Mouse (Mus musculus): ENCODE results near the gene Rab3gap2.

The Rab3gap2 gene

DNA sequence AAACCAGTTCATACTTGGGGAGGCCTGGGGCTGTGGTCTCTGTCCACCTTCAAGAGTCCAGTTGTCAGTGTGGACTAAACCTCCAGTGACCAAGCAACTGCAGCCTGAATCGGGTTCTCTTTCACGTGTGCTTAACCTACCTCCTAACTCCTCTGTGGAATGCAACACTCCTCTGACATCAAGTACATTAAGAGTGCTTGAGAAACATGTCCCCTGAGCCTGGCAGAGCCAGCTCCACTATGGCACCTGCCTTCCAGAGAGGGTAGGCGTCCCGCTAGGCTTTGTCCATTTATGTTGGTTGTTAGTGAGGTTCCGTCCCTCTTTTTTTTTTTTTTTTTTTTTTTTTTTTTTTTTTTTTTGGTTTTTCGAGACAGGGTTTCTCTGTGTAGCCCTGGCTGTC, 23.0 kb downstream of the Rab3gap2 start:
- DNase-seq (ENCODE audit: low spot score in 2 of 2), result no peak

- no peak for DNase-seq (ENCODE audit: low spot score in 2 of 2)
Observed at GRCm38 (mm10) chr1:185227766-185228165, 23.8 kb downstream of the Rab3gap2 start.

GRCm38 (mm10) chr1:185229406-185230201, 25.7 kb downstream of the Rab3gap2 start:
- DNase-seq (ENCODE audit: low spot score in 2 of 2), result no peak

DNA sequence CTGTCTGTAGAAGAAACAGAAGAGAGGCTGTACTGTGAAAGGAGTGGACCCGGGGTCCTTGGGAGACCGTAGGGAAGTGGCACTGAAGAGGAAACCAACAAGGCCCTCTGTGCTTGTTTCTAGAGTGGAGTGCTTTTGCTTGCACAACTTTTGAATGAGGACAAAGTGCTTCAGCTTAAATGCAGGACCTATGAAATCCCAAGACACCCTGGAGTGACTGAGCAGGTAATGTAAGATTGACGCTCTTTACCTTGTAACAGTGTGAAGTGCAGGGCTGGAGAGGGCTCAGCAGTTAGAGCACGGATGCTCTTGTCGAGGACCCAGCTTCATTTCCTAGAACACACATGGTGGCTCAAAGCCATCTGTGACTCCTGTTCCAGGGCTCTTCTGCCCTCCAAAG, 31.9 kb downstream of the Rab3gap2 start:
- DNase-seq (ENCODE audit: low spot score in 2 of 2), result no peak

- no peak for DNase-seq (ENCODE audit: low spot score in 2 of 2)
Observed at GRCm38 (mm10) chr1:185236530-185236929, 32.6 kb downstream of the Rab3gap2 start.

DNA sequence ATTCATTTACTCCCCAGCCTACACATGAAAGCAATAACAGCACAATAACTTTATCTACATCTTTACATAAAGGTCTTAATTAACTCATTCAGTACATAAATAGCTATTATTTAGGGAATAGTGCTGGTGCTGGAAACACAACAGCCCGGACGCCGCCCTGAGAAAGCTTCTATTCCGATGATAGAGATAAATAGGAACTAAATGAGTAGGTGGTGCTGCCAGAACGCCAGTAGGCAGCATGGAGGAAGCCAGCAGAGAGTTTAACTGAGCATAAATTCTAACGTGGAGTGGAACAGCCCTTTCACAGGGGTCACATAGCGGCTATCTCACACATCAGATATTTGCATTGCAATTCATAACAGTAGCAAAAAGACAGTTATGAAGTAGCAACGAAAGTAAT, 39.1 kb downstream of the Rab3gap2 start:
- no peak for DNase-seq (ENCODE audit: low spot score in 2 of 2)

DNA sequence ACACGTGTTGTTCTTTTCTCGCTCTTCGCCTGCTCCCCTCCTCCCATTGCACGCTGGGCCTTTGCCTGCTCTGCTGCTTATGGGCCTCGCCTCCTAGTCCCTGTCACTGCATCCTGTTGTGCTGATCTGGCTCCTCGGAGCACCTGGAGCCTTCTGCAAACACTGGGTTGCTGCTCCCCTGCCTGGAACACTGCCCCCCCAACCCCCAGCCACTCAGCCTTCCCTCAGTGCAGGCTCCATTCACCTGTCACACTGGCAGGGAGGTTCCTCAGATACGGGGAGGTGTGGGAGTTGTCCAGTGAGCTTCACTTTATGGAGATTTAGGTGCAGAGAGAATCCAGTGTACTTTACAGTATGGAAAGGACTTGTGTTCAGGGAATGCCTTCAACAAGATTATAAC, 41.5 kb downstream of the Rab3gap2 start:
- no peak for DNase-seq (ENCODE audit: low spot score in 2 of 2)

DNA sequence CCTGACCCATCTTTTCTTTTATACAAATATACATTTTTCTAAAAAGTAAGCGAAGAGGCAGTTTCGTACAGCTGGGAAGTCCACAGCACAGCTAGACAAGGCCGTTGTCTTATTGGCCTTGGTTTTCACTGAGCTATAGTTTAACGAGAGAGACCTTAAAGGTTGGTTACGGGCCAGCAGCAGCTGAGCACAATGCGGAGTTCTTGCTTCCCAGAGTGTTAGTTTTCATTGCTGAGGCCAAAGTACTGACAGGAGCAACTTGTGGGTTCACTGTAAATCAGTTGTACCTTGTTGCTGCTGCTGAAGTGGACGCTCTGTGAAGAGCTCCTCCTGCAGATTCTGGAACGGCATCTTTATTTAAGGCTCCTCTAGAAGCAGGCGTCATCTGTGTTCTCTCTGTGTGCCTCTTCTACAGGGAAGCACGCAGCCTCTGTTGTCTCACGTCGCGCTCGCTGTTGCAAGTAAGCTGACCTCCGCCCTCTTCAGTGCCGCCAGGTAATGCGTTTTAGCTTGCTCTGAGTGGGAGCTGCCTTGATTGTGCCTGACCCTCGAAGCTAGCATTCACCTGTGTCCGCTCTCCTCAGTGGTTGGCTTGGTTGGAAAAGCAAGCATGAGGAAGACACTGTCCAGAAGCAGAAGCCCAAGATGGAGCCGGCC, 43.6 kb downstream of the Rab3gap2 start:
- no peak for DNase-seq (ENCODE audit: low spot score in 2 of 2)

- no peak for DNase-seq (ENCODE audit: low spot score in 2 of 2)
Observed at GRCm38 (mm10) chr1:185248728-185249127, 44.8 kb downstream of the Rab3gap2 start.

DNA sequence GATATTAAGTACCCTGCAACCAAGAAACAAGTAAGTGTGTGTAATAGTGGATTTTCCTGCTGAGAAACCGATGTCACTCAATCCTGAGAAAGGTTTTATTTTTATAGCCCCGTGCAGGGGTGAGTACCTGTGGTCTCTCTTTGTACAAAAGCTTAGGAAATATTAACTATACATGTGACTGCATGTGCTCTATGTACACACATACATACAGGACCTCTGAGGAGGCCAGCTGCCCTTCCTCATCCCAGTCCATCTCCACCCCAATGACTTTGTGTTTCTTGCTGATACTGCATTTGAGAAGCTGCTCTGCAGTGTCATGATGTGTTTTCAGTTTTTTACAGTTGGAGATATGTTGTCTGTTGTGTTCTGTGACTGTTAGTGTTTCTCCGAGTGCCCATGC, 48.4 kb downstream of the Rab3gap2 start:
- DNase-seq (ENCODE audit: low spot score in 2 of 2), result no peak

DNA sequence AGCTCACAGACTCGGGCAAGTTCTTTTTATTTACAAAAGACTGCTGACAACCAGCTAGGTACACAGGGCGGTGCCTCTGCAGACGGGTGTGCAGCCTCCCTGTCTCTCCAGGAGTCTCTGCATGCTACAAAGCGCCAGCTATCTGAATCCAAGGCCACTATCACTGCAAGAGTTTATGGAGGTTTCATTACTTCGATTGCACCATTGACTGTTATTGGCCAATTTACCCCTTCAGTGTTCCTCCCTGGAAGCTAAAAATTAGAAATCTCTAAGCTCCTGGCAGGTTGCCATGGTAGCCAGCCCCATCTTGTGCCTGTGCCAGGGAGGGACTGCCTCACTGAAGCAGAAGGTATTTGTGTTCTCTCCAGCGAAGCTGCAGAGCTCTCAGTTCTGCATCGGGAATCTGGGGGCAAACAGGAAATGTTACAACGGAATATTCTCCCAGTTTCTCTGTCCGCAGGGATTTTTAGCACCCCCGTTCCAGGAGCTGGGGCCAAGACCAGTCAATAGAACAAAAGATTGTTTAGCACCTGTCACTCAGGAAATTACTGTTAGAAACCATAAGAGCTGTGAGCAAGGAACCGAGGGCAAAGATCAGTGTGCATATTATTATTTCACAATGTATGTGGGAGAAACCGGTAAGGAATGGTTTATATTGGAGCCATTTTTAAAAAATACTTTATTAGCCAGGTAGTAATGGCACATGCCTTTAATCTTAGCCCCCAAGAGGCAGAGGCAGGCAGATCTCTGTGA, 49.4 kb downstream of the Rab3gap2 start:
- DNase-seq (ENCODE audit: low spot score in 2 of 2), result peak; percentile 41 to 60

DNA sequence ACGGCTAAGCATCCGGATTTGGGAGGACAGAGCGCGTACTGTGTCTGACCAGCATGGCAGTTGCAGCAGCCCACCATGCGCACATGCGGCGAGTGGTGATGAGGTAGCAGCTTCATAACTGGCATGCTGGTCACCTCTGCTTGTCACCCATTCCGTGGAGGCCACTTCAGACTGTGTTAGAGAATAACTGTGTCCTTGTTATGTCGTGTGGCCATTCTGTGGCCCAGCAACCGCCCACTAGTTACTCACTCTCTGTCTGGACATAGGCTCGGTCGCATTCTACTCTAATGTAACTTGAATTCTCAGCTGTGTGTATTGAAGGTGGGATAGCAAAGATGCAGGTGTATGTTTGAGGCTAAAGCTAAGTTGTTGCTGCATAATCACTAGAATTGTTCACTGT, 51.4 kb downstream of the Rab3gap2 start:
- DNase-seq (ENCODE audit: low spot score in 2 of 2), result no peak

GRCm38 (mm10) chr1:185256753-185257152, 52.8 kb downstream of the Rab3gap2 start:
- DNase-seq (ENCODE audit: low spot score in 2 of 2), result no peak

- DNase-seq (ENCODE audit: low spot score in 2 of 2), result no peak
Observed at GRCm38 (mm10) chr1:185262565-185262964, 58.6 kb downstream of the Rab3gap2 start.

DNA sequence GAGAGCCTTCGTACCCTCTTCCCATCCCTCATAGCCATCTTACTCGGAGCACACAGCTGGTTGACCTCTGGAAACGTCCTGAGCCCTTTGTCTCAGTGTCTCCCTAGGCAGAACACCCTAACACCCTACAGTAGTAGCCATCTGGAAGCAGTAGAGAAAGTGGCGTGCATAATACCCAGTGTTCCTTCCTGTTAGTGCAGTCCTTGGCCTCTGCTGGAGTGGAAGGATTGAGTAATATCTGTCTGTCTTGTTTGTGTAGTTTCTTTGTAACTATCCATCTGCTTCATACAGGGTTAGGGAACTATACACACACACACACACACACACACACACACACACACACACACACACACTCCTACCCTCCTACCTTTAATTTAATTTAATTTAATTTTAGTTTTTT, 64.8 kb downstream of the Rab3gap2 start:
- no peak for DNase-seq (ENCODE audit: low spot score in 2 of 2)

GRCm38 (mm10) chr1:185270403-185271097, 66.6 kb downstream of the Rab3gap2 start:
- no peak for DNase-seq (ENCODE audit: low spot score in 2 of 2)

DNA sequence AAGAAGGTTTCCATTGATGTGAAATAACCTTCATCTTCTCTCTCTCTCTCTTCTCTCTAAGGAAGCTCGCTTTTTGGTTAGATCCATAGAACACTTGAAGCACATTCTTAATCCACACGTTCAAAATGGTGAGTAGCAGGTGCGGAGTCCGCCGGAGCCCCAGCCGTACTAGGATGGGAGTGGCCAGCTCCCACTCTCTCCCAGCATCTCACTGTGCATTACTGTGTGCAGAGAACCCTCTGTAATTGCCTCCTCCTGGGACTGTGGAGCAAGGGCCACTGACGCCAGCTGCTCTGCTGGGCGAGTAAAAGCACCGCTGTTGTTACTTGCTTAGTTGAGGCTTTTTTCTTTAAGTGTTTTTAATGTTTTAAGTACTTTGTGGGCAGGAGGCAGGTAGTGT, 67.5 kb downstream of the Rab3gap2 start:
- no peak for DNase-seq (ENCODE audit: low spot score in 2 of 2)

- no peak for DNase-seq (ENCODE audit: low spot score in 2 of 2)
Observed at GRCm38 (mm10) chr1:185274819-185275545, 71.1 kb downstream of the Rab3gap2 start.

DNA sequence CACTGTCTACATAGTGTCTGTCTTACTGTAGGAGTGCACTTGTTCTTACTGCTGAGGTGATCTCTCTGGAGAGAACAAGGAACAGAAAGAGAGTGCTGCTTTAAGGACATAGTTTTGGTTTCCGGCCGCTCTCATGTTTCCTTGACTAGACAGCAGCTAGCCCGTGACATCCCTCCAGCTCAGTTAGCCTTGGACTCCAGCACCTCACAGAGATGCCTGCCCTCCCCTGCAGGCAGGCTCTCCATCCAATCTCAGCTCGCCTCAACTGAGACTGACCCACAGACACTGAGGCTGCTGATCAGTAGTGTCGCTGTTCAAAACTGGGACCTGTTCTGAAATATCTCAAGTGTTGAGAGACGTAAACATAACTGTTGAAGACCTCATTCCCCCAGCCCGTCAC, 72.1 kb downstream of the Rab3gap2 start:
- DNase-seq (ENCODE audit: low spot score in 2 of 2), result no peak

- DNase-seq (ENCODE audit: low spot score in 2 of 2), result no peak
Observed at GRCm38 (mm10) chr1:185277022-185277421, 73.1 kb downstream of the Rab3gap2 start.

DNA sequence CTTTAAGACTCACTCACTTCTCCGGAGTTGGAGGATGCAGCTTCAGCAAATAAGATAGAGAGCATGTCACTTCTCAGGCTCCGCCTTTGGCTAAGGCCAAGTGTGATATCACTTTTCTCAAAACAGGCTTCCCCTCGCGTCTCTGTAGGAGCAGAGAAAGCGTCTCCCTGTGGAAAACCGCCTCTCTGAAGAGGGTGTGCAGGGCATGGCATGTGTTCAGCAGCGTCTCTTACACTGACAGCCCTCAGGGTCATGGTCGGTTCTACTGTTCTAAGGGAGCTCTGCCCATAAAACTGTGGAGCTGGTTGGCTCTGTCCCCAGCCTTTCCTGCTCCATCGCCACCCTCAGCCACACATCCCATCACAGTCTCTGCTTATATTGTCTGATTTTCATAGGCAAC, 75.4 kb downstream of the Rab3gap2 start:
- no peak for DNase-seq (ENCODE audit: low spot score in 2 of 2)

Measured in frontal cortex, postnatal 14 days (tissue).